Mouse (Mus musculus) small intestine, adult 2 months (tissue): ENCODE results near the gene Ros1.

Source experiments
- CTCF ChIP-seq: fragments of 200-500 bp; IDR thresholded peaks from 2 replicates; pipeline ENCODE4 v1.5.1; 2012; ENCODE audit warnings: low read depth, mild to moderate bottlenecking, control low read depth, inconsistent platforms, low read length, moderate library complexity, mixed read lengths; ENCODE audit not compliant: insufficient replicate concordance, insufficient read length; ENCODE audit errors: extremely low read depth
- POLR2A ChIP-seq: fragments of 200-500 bp; IDR thresholded peaks from 2 replicates; pipeline ENCODE4 v1.6.1; 2012; ENCODE audit warnings: low read depth, mild to moderate bottlenecking, control low read depth, inconsistent platforms, low read length, moderate library complexity

DNA sequence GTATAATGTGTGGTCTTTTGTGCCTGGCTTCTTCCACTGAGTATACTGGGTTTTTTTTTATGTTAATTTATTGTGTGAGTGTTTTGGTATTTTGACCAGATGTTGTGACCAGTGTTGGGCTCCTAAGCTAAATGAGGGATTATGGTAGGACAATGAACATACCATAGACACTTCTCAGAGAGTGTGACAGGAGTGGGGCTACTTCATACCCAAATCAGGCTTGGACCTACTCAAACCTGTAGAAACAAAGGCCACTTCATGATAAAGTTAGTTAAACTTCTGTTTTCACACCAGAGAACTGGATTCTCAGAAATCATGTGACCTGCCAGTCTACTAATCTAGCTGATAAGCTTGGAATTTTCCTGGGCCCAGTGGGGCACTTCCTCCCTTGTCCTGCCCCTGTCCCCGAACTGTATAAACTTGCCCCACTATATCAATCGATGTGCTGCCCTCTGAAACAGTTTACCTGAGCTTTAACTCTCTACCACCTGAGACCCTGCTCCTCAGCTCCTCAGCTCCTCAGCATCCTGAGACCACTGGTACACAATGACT is 20.3 kb upstream of the Ros1 start:
- TF ChIP-seq CTCF: no peak
- no peak for TF ChIP-seq POLR2A
